Mouse (Mus musculus): ENCODE measurements around the gene Evi2. TPM values are rescaled to one million over a fixed set of nuclear protein-coding genes. Genes with fewer than 3 reads are reported as not detected.

Gene Evi2
- total RNA-seq, 2 experiments from 2014 or later, result 3.9 to 30.6 TPM

Other genes with a start within 250 kb of the Evi2 start
- not detected in 2 replicates for gene Gm9964, start 233.7 kb downstream of the Evi2 start, total RNA-seq (2015)
- gene Gm9964, start 233.7 kb downstream of the Evi2 start, total RNA-seq (2017), result not detected in 2 replicates
- 20.8 and 26.1 TPM in 2 replicates for gene Nf1, start 190.9 kb downstream of the Evi2 start, total RNA-seq (2015)
- 6.7 and 9.6 TPM in 2 replicates for gene Nf1, start 190.9 kb downstream of the Evi2 start, total RNA-seq (2017)
- gene Omg, start 26.5 kb downstream of the Evi2 start, total RNA-seq (2015), result 0.67 and 0.98 TPM in 2 replicates
- 0.14 and 0.33 TPM in 2 replicates for gene Omg, start 26.5 kb downstream of the Evi2 start, total RNA-seq (2017)
- 454 and 486 TPM in 2 replicates for gene Evi2b, start 6.8 kb downstream of the Evi2 start, total RNA-seq (2015)
- gene Evi2b, start 6.8 kb downstream of the Evi2 start, total RNA-seq (2017), result 75.7 and 78.7 TPM in 2 replicates
- gene Evi2a, start within 50 bp of the Evi2 start, total RNA-seq (2015), result 19.5 and 20.0 TPM in 2 replicates
- gene Evi2a, start within 50 bp of the Evi2 start, total RNA-seq (2017), result 17.5 and 24.0 TPM in 2 replicates
- gene Rab11fip4, start 60.6 kb upstream of the Evi2 start, total RNA-seq (2015), result 0.85 and 2.0 TPM in 2 replicates
- gene Rab11fip4, start 60.6 kb upstream of the Evi2 start, total RNA-seq (2017), result 3.2 and 3.7 TPM in 2 replicates